Mouse (Mus musculus): ENCODE measurements around the gene Syngr1. TPM values are rescaled to one million over a fixed set of nuclear protein-coding genes. Genes with fewer than 3 reads are reported as not detected.
A peak's percentile ranks its signal among the peaks of the same experiment; 100 is the strongest.

Syngr1 gene
- total and polyA plus RNA-seq, 3 experiments: 105 to 115 TPM; not detected in 1

- TF ChIP-seq ZC3H11A (IDR thresholded peaks at IDR 0.05; ENCODE audit: low read depth, low read length): no peak
- TF ChIP-seq TCF12 (IDR thresholded peaks at IDR 0.05; ENCODE audit: low read depth, low read length): peak; percentile 99
- peak; percentile 85 for TF ChIP-seq ETS1 (IDR thresholded peaks at IDR 0.05; ENCODE audit: low read depth, low read length)
- no peak for TF ChIP-seq CHD2 (IDR thresholded peaks at IDR 0.05; ENCODE audit: low read length)
- no peak for TF ChIP-seq MEF2A (IDR thresholded peaks at IDR 0.05; ENCODE audit: extremely low read depth, insufficient replicate concordance, low read depth, low read length, poor library complexity, severe bottlenecking)
- no peak for TF ChIP-seq BHLHE40 (IDR thresholded peaks at IDR 0.05; ENCODE audit: borderline replicate concordance, low read depth, low read length)
- TF ChIP-seq SIN3A (IDR thresholded peaks at IDR 0.05; ENCODE audit: low read length): peak; percentile 46
- no peak for TF ChIP-seq MAX (IDR thresholded peaks at IDR 0.05; ENCODE audit: low read length)
These were observed 3.6 kb upstream of the Syngr1 start (continued) for GRCm38 (mm10) chr15:80087406-80088012.

GRCm38 (mm10) chr15:80088637-80089036 is 2.5 kb upstream of the Syngr1 start:
- peak; percentile 95 for DNase-seq (ENCODE audit: low read depth, low spot score)
- H3K36me3 ChIP-seq (ENCODE audit: control insufficient read depth in 1 of 2, insufficient read depth in 2 of 2, low read length in 2 of 2): peaks cover 0 to 20% of the 10 kb centered on the region in 2 experiments; a peak in 2 of 4 replicates
- peaks cover 24% of the 10 kb centered on the region for H3K79me2 ChIP-seq (ENCODE audit: control insufficient read depth, insufficient read depth, low read length, poor library complexity)
- peak overlapping the region; percentile 76 for H3K27ac ChIP-seq (ENCODE audit: control insufficient read depth, low read depth, low read length)
- H3K9me3 ChIP-seq (replicated peaks; ENCODE audit: insufficient read depth, low read length): no peaks in the 10 kb centered on the region
- H3K9ac ChIP-seq (ENCODE audit: control insufficient read depth, low read depth, low read length, poor library complexity, severe bottlenecking): peak overlapping the region; percentile 51
- no peaks in the 10 kb centered on the region for H3K27me3 ChIP-seq (ENCODE audit: control insufficient read depth in 1 of 2, insufficient read depth in 2 of 2, low read length in 2 of 2)
- peaks cover 12 to 28% of the 10 kb centered on the region in 2 experiments for H3K4me1 ChIP-seq (ENCODE audit: control insufficient read depth in 1 of 2, insufficient read depth in 2 of 2, low read length in 2 of 2)
- H3K4me3 ChIP-seq (ENCODE audit: control insufficient read depth in 1 of 2, insufficient read depth in 1 of 2, low read depth in 2 of 2, low read length in 2 of 2): no peak overlapping the region
- no peak for TF ChIP-seq CHD2 (IDR thresholded peaks at IDR 0.05; ENCODE audit: low read length)
- TF ChIP-seq TCF12 (IDR thresholded peaks at IDR 0.05; ENCODE audit: low read depth, low read length): peak; percentile 40; the same call in 1 of the 2 replicates
- TF ChIP-seq MAZ (IDR thresholded peaks at IDR 0.05; ENCODE audit: low read depth, low read length): peak; percentile 68; the same call in 1 of the 2 replicates
- TF ChIP-seq RAD21 (IDR thresholded peaks at IDR 0.05; ENCODE audit: low read depth, low read length): no peak
- no peak for TF ChIP-seq ZMIZ1 (IDR thresholded peaks at IDR 0.05; ENCODE audit: low read depth, low read length)
- peak; percentile 55; the same call in 1 of the 2 replicates for TF ChIP-seq SIN3A (IDR thresholded peaks at IDR 0.05; ENCODE audit: low read length)
- TF ChIP-seq EP300 (IDR thresholded peaks at IDR 0.05; ENCODE audit: low read depth in 1 of 2, low read length in 2 of 2): peak in 1 of 2 experiments; percentile 52; a peak in 1 of 4 replicates
- TF ChIP-seq NRF1 (IDR thresholded peaks at IDR 0.05; ENCODE audit: insufficient read depth, low read depth, low read length, poor library complexity, severe bottlenecking): no peak
- TF ChIP-seq HCFC1 (IDR thresholded peaks at IDR 0.05; ENCODE audit: low read depth, low read length): peak; percentile 61; the same call in 1 of the 2 replicates
- no peak for TF ChIP-seq KAT2A (conservative IDR thresholded peaks at IDR 0.05; ENCODE audit: low read depth, low read length)
- TF ChIP-seq GABPA (IDR thresholded peaks at IDR 0.05; ENCODE audit: low read depth, low read length): no peak
- TF ChIP-seq MYC (IDR thresholded peaks at IDR 0.05; ENCODE audit: low read depth, low read length): peak; percentile 25
- TF ChIP-seq POLR2A (IDR thresholded peaks at IDR 0.05; ENCODE audit: control insufficient read depth in 1 of 2, insufficient read depth in 1 of 2, low read depth in 1 of 2, low read length in 2 of 2, poor library complexity in 1 of 2): no peak
- no peak for TF ChIP-seq MAFK (IDR thresholded peaks at IDR 0.05; ENCODE audit: borderline replicate concordance, low read depth, low read length)
- TF ChIP-seq USF2 (IDR thresholded peaks at IDR 0.05; ENCODE audit: borderline replicate concordance in 1 of 2, insufficient read depth in 1 of 2, low read depth in 1 of 2, low read length in 2 of 2): no peak
- no peak for TF ChIP-seq E2F4 (IDR thresholded peaks at IDR 0.05; ENCODE audit: borderline replicate concordance, low read depth, low read length)
- TF ChIP-seq ELF1 (IDR thresholded peaks at IDR 0.05; ENCODE audit: low read depth, low read length): no peak
- TF ChIP-seq MAX (IDR thresholded peaks at IDR 0.05; ENCODE audit: low read length): no peak; the same call in 1 of the 2 replicates
- no peak for TF ChIP-seq MXI1 (IDR thresholded peaks at IDR 0.05; ENCODE audit: low read depth, low read length)
- peak; percentile 80 for TF ChIP-seq SMC3 (IDR thresholded peaks at IDR 0.05; ENCODE audit: low read depth, low read length)
- peak; percentile 76 to 96 (median 82) for TF ChIP-seq CTCF (IDR thresholded peaks at IDR 0.05 in 2 of 3, conservative IDR thresholded peaks at IDR 0.05 in 1 of 3; ENCODE audit: control insufficient read depth in 1 of 3, insufficient read depth in 1 of 3, low read depth in 2 of 3, low read length in 3 of 3, poor library complexity in 1 of 3, severe bottlenecking in 1 of 3)
- TF ChIP-seq POLR2AphosphoS2 (IDR thresholded peaks at IDR 0.05; ENCODE audit: low read length): no peak
- no peak for TF ChIP-seq MYB (IDR thresholded peaks at IDR 0.05; ENCODE audit: low read depth, low read length)
- no peak for TF ChIP-seq TBP (IDR thresholded peaks at IDR 0.05; ENCODE audit: low read depth, low read length)
- 0 out of 2 replicates have a peak, but pooled peaks have one; percentile 39 for TF ChIP-seq ETS1 (IDR thresholded peaks at IDR 0.05; ENCODE audit: low read depth, low read length)
- TF ChIP-seq ZC3H11A (IDR thresholded peaks at IDR 0.05; ENCODE audit: low read depth, low read length): no peak
- TF ChIP-seq JUND (IDR thresholded peaks at IDR 0.05; ENCODE audit: low read depth, low read length): no peak
- no peak for TF ChIP-seq ZKSCAN1 (IDR thresholded peaks at IDR 0.05; ENCODE audit: low read depth, low read length)
- TF ChIP-seq RCOR1 (IDR thresholded peaks at IDR 0.05; ENCODE audit: low read depth, low read length): no peak
- TF ChIP-seq USF1 (IDR thresholded peaks at IDR 0.05; ENCODE audit: low read depth, low read length): 0 out of 2 replicates have a peak, but pooled peaks have one; percentile 22
- peak; percentile 26; the same call in 1 of the 2 replicates for TF ChIP-seq GATA1 (IDR thresholded peaks at IDR 0.05; ENCODE audit: low read depth, low read length)

Data from MEL (cell line).